Mouse (Mus musculus): ENCODE data around the gene 2210408I21Rik. TPM values are rescaled to one million over a fixed set of nuclear protein-coding genes. Genes with fewer than 3 reads are reported as not detected.
A peak's percentile ranks its signal among the peaks of the same experiment; 100 is the strongest.
"Not testable (repeated sequence)": the region's sequence is repeated elsewhere in the genome, so short reads cannot be mapped to it uniquely, and the experiment has no call there.

The 2210408I21Rik gene
- polyA plus RNA-seq (2016; fragmentation: Nextera tagmentation; extraction: Ambion mirVana), result 10.8 and 11.4 TPM in 2 replicates

DNA sequence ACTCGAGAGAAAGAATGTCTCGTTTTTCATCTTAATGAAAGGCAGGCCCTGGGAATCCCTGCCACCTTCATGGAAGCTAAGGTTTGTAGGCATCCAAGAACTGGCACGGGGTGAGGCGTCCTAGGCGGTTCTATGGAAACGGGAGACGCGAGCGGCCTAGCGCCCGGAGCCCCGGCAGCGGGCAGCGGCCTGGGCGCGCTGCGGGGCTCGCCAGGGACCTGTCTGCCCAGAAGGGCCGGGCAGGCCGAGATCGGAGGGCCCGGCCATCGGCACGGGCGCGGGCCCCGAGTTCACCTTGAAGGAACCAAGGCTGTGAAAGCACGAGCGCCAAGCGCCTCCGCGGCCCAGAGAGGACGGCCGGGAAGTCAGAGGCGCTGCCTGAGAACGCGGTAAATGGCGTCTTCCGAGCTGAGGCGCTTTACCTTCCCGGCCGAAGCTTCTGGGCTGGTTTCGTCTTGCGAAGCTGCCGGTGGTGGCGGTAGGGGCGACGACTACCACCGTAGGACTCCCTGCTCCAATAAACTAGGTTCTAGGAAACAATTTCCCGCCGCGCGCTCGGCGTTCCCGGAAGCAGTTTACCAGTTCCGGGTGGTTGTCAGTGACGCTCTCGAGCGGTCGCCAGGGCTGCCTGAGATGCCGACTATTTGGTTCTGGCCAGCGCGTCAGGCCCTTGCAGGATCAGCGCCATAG lies at the start of gene 2210408I21Rik, which contains the start of gene Slf1:
Gene 2210408I21Rik (plus strand): TSS at position 610 of the 690 bp plus-strand sequence.
Gene Slf1 (minus strand): TSS at position 543 of the 690 bp plus-strand sequence.
- under 1% methylated on average over 65 of the region's 65 CpGs for WGBS
- H3K36me3 ChIP-seq, result no peaks in the 10 kb centered on the region
- H3K9me3 ChIP-seq, result no peaks in the 10 kb centered on the region
- H3K9ac ChIP-seq, result peak within 1 kb of the TSS; percentile 74
- H3K4me1 ChIP-seq, result peaks cover 5% of the 10 kb centered on the region; the same call in 1 of the 2 replicates
- peak within 1 kb of the TSS; percentile 81 for H3K4me3 ChIP-seq
- peak within 1 kb of the TSS; percentile 71 for H3K4me2 ChIP-seq (replicated peaks)
- H3K27ac ChIP-seq, result peak within 1 kb of the TSS; percentile 75
- H3K27me3 ChIP-seq (replicated peaks), result no peaks in the 10 kb centered on the region
- peak; percentile 98 for ATAC-seq (ENCODE audit: low FRiP score, low read depth)

DNA sequence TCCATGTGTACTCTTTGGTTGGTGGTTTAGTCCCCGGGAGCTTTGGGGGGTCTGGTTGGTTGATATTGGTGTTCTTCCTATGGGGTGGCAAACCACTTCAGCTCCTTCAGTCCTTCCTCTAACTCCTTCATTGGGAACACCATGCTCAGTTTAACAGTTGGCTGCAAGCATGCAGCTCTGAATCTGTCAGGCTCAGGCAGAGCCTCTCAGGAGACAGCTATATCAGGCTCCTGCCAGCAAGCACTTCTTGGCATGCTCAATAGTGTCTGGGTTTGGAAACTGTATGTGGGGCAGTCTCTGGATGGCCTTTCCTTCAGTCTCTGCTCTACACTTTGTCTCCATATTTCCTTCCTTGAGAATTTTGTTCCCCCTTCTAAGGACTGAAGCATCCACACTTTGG lies 42.5 kb upstream of the 2210408I21Rik start:
- not testable (repeated sequence) for H3K4me1 ChIP-seq; H3K9ac ChIP-seq; H3K27ac ChIP-seq; H3K4me2 ChIP-seq (replicated peaks); H3K27me3 ChIP-seq (replicated peaks); H3K4me3 ChIP-seq; H3K9me3 ChIP-seq; ATAC-seq (ENCODE audit: low FRiP score, low read depth)
- WGBS, result 100% methylated on average over 1 of the region's 1 CpGs
- peaks cover 13% of the 10 kb centered on the region; the same call in 1 of the 2 replicates for H3K36me3 ChIP-seq

DNA sequence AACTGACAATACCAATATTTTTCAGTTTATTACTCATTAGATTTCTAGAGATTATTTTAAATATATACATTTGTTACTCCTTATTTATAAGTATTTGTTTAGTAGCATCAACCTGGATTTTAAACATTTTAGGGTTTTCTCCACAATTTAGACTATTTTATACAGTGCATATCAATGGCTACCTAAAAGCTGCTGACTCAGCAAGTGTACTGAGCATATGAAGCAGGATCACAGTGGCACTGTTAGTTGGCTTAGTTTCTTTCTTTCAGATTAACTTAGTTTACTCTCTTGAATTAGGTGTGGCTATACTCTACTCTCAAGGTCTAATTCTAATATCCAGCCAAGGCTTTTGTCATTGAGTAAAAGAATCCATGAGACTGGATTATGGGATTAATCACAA lies 27.6 kb upstream of the 2210408I21Rik start:
- ATAC-seq (ENCODE audit: low FRiP score, low read depth), result no peak
- H3K4me1 ChIP-seq, result no peaks in the 10 kb centered on the region
- no peak overlapping the region for H3K27ac ChIP-seq
- no peaks in the 10 kb centered on the region for H3K27me3 ChIP-seq (replicated peaks)
- no peak overlapping the region for H3K4me2 ChIP-seq (replicated peaks)
- no peak overlapping the region for H3K9ac ChIP-seq
- no peak overlapping the region for H3K4me3 ChIP-seq
- H3K9me3 ChIP-seq, result no peaks in the 10 kb centered on the region
- peaks cover 10% of the 10 kb centered on the region for H3K36me3 ChIP-seq

DNA sequence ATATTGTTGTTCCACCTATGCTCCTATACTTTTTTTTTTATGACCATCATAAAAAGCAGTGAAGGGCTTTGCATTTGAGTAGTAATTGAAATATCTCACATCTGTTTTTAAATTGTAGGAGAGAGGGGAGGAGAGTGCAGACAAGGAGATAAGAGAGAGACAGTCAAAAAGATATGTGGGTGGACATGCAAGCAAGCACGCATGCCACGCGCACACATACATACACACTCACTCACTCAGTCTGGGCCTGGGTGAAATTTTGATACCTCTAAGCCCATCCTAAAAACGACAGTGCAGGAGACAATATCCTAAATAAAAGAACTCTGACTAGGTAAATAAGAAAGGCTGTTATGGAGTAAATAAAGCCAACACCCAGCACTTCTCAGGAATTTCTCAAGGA lies 16.6 kb upstream of the 2210408I21Rik start:
- H3K4me2 ChIP-seq (replicated peaks), result no peak overlapping the region
- WGBS, result 94% methylated on average over 4 of the region's 4 CpGs
- H3K27me3 ChIP-seq (replicated peaks), result no peaks in the 10 kb centered on the region
- H3K9me3 ChIP-seq, result no peaks in the 10 kb centered on the region
- H3K4me3 ChIP-seq, result no peak overlapping the region
- no peaks in the 10 kb centered on the region for H3K4me1 ChIP-seq
- H3K9ac ChIP-seq, result no peak overlapping the region
- no peak overlapping the region for H3K27ac ChIP-seq
- no peak for ATAC-seq (ENCODE audit: low FRiP score, low read depth)
- no peaks in the 10 kb centered on the region for H3K36me3 ChIP-seq

DNA sequence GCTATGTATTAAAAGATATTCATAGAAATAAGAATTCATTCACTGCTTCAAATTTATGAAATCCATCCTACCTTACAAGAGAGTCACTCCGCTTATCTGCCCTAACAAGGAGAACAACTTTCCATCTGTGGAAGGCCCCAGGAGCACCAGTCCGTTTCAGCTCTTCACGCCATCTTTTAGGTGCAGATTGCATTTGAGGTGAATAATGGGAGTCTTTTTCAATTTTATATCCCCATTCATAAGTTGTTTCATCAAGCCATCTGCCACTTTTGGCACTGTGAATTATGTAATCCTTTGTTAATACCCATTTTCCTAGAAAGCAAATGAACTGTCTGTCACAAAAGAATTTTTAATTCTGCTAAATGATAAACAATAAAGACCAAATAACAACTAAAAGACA lies 10.2 kb upstream of the 2210408I21Rik start:
- ATAC-seq (ENCODE audit: low FRiP score, low read depth), result no peak
- H3K27me3 ChIP-seq (replicated peaks), result no peaks in the 10 kb centered on the region
- no peak overlapping the region for H3K4me3 ChIP-seq
- no peaks in the 10 kb centered on the region for H3K36me3 ChIP-seq
- H3K9me3 ChIP-seq, result no peaks in the 10 kb centered on the region
- H3K4me2 ChIP-seq (replicated peaks), result no peak overlapping the region
- no peak overlapping the region for H3K27ac ChIP-seq
- 85% methylated on average over 3 of the region's 3 CpGs for WGBS
- no peaks in the 10 kb centered on the region for H3K4me1 ChIP-seq
- H3K9ac ChIP-seq, result no peak overlapping the region

DNA sequence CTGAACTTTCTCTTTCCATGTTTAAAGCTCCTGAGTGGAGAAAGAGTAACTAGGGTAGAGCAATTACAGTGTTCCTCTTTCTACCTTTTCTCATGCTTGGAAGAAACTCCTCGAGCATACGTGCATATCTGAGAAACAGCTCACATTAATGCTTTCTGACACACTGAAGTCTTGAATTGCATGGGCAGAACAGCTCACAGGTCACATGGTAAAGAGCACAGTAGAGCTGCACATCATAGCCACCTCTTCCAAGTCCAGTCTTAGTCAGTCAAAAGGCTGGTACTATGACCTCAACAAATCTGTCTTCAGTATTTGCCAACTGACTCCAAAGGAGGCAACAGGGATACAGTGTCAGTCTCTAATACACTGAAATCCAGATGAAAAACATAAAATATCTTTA lies 7.1 kb upstream of the 2210408I21Rik start:
- WGBS, result 92% methylated on average over 2 of the region's 2 CpGs
- Histone ChIP-seq H3K27ac (no peak overlapping the region), H3K4me3 (no peak overlapping the region), H3K27me3 (replicated peaks) (no peaks in the 10 kb centered on the region), H3K36me3 (no peaks in the 10 kb centered on the region), H3K9ac (no peak overlapping the region), H3K4me1 (no peaks in the 10 kb centered on the region), H3K4me2 (replicated peaks) (no peak overlapping the region), H3K9me3 (no peaks in the 10 kb centered on the region)
- no peak for ATAC-seq (ENCODE audit: low FRiP score, low read depth)

DNA sequence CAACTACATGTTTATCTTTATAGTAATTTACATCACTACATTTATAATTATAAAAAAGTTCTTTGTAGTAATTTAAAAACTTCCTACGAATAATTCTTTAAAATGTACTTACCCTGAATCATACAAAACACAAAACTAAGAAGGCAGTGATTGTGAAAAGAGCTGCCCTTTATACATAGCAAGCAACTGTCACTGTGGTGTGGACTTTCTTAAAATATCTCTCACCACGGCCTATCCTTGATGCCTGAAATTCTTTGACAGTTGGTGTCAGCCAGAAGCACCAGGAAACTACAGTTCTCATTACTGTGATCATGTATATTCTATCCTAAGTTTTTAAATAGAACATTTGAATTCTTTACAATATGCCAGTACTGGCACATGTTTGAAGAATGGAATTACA lies 4.2 kb upstream of the 2210408I21Rik start:
- Histone ChIP-seq H3K4me3 (no peak overlapping the region), H3K9me3 (no peaks in the 10 kb centered on the region), H3K9ac (no peak overlapping the region), H3K4me1 (peaks cover 1% of the 10 kb centered on the region; the same call in 1 of the 2 replicates), H3K4me2 (replicated peaks) (no peak overlapping the region), H3K27me3 (replicated peaks) (no peaks in the 10 kb centered on the region), H3K36me3 (no peaks in the 10 kb centered on the region), H3K27ac (no peak overlapping the region)
- 88% methylated on average over 2 of the region's 2 CpGs for WGBS
- ATAC-seq (ENCODE audit: low FRiP score, low read depth), result no peak

DNA sequence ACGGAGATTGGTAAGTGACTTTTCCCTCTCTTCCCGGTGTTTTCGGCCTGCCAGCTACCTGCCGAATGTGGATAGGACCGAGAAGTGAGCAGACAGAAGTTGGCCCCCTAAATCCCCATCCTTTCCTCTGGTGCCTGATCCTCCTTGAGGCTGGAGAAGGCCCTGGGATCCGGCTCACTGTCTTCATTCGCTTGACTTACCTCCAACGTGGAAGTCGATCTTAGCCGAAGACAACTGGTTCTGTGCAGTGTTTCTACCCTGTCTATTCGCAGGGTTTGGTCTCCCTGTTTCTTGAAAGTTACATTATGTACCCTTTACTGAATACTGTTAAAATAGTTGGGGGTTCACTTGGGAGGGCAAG lies 261 bp downstream of the 2210408I21Rik start:
- H3K9ac ChIP-seq, result peak overlapping the region; percentile 74
- H3K27ac ChIP-seq, result no peak overlapping the region
- no peaks in the 10 kb centered on the region for H3K27me3 ChIP-seq (replicated peaks)
- ATAC-seq (ENCODE audit: low FRiP score, low read depth), result peak; percentile 76
- no peaks in the 10 kb centered on the region for H3K9me3 ChIP-seq
- under 1% methylated on average over 11 of the region's 11 CpGs for WGBS
- H3K36me3 ChIP-seq, result no peaks in the 10 kb centered on the region
- H3K4me1 ChIP-seq, result peaks cover 5% of the 10 kb centered on the region; the same call in 1 of the 2 replicates
- H3K4me3 ChIP-seq, result peak overlapping the region; percentile 81
- H3K4me2 ChIP-seq (replicated peaks), result peak overlapping the region; percentile 71

DNA sequence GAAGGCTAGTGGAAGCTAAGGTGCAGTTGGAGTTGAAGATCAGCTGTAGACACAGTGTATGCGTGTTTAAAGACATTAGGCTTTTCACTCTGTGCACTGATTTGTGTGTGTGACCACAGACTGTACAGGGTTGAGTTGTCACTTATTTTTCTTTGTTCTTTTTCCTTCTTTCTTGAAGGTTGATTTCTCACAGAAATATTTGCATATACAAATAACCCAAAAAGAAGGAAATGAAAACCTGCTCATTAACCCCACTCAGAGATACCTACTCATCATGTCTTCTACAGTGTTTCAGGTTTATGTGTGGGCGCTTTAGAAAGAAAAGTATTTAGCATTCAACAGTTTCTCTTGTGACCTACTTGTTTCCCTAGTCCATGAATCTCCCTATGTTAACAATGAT lies 5.5 kb downstream of the 2210408I21Rik start:
- no peak overlapping the region for H3K4me3 ChIP-seq
- H3K9ac ChIP-seq, result no peak overlapping the region
- H3K36me3 ChIP-seq, result no peaks in the 10 kb centered on the region
- H3K4me1 ChIP-seq, result peaks cover 5% of the 10 kb centered on the region; the same call in 1 of the 2 replicates
- no peaks in the 10 kb centered on the region for H3K9me3 ChIP-seq
- no peak overlapping the region for H3K27ac ChIP-seq
- 92% methylated on average over 2 of the region's 2 CpGs for WGBS
- H3K27me3 ChIP-seq (replicated peaks), result no peaks in the 10 kb centered on the region
- no peak overlapping the region for H3K4me2 ChIP-seq (replicated peaks)
- no peak for ATAC-seq (ENCODE audit: low FRiP score, low read depth)

DNA sequence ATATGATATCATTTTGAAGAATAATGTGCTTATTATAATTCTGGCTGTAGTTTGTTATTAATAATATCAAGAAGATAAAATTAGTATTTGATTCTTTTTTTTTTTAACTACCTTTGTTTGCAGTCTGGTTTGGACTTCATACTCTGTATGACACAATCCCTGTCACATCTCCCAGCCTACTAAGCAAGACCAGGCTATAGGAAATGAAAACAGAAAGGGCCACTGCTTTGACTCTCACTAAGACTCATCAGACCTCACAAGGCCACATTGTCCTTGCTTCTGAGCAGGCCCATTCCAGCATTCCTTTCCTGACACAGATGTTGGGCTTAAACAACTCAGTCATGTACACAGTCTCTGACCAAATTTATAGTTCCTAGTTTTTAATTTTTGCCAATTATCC lies 42.6 kb downstream of the 2210408I21Rik start:
- no peak for ATAC-seq (ENCODE audit: low FRiP score, low read depth)
- Histone ChIP-seq H3K9ac (no peak overlapping the region), H3K27me3 (replicated peaks) (no peaks in the 10 kb centered on the region), H3K4me1 (no peaks in the 10 kb centered on the region), H3K27ac (no peak overlapping the region), H3K4me2 (replicated peaks) (no peak overlapping the region), H3K36me3 (no peaks in the 10 kb centered on the region), H3K4me3 (no peak overlapping the region), H3K9me3 (no peaks in the 10 kb centered on the region)

DNA sequence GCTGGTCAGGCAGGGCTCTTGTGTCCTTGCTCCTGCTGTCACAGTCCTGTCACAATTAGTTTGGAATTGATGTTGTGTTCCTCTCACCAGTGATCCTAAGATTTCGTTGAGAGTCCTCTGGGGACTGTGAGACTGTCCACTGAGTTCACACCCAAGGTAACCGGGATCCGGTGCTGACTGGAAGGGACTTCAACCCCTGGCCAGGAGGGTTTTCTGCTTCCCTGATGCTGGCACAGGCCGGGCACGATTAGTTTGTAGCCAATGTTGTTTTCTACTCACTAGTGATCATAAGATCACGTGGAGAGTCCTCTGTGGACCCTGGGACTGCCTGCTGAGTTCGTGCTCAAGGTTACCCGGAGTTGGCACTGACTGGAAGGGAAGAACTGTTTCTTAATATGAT lies 55.3 kb downstream of the 2210408I21Rik start:
- no peak for ATAC-seq (ENCODE audit: low FRiP score, low read depth)
- WGBS, result 94% methylated on average over 8 of the region's 8 CpGs

DNA sequence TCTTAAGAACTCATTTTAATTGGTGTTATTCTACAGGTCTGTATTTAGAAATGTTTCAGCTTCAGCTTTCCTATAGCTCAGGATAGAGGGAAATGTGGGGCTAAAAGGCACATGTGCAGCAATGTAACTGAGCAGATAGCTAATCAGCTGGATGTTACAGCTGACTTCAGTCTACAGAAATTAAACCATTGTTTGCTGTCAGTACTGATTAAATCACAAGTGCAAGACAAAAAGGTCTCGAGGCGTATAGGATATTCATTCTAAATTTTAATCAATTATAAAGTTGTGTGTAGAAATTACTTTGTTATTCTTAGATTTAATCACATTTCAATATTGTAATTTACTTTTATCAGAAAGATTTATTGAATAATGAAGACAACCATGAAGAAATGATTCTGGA lies 56.9 kb downstream of the 2210408I21Rik start:
- H3K4me1 ChIP-seq, result no peaks in the 10 kb centered on the region
- no peaks in the 10 kb centered on the region for H3K9me3 ChIP-seq
- H3K36me3 ChIP-seq, result no peaks in the 10 kb centered on the region
- 83% methylated on average over 2 of the region's 2 CpGs for WGBS
- H3K4me3 ChIP-seq, result no peak overlapping the region
- no peaks in the 10 kb centered on the region for H3K27me3 ChIP-seq (replicated peaks)
- no peak for ATAC-seq (ENCODE audit: low FRiP score, low read depth)
- H3K27ac ChIP-seq, result no peak overlapping the region
- H3K4me2 ChIP-seq (replicated peaks), result no peak overlapping the region
- no peak overlapping the region for H3K9ac ChIP-seq

More for the DNA sequence above, 55.3 kb downstream of the 2210408I21Rik start:
- Histone ChIP-seq H3K27ac (no peak overlapping the region), H3K4me3 (no peak overlapping the region), H3K4me1 (no peaks in the 10 kb centered on the region), H3K27me3 (replicated peaks) (no peaks in the 10 kb centered on the region), H3K9ac (no peak overlapping the region), H3K36me3 (no peaks in the 10 kb centered on the region), H3K4me2 (replicated peaks) (no peak overlapping the region), H3K9me3 (no peaks in the 10 kb centered on the region)

DNA sequence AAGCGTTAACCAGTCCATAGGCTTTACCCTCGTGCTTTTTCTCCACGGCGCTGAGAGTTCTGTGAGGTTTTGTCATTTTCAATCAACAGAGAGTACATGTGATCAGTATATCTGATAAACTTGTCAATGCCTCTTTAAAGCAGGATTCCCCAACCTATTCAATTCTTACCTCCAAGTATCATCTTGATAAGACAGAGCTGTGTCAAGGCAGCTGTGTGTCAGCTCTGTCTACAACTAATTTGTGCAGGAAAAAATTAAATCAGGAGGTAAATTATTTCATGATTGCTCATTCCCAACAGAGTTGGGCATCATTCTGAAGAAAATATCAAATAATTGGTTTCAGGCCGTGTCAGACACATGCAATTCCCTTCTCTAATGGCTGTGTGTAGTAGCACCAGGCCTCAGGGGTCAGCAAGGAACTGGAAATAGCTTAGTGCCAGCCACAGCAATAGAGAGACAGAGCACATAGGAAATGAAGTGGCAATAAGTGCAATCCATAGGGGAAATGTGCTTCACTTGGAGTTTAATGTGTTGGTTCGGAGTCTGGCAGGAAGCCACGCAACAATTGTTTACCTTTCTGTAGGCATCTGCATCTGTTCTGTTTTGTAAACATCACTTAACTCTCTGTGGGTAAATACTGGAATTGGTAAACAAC lies 73.6 kb downstream of the 2210408I21Rik start:
- H3K27me3 ChIP-seq (replicated peaks), result no peaks in the 10 kb centered on the region
- no peak for ATAC-seq (ENCODE audit: low FRiP score, low read depth)
- H3K27ac ChIP-seq, result no peak overlapping the region
- 77% methylated on average over 7 of the region's 7 CpGs for WGBS
- H3K4me3 ChIP-seq, result no peak overlapping the region
- no peaks in the 10 kb centered on the region for H3K36me3 ChIP-seq
- no peaks in the 10 kb centered on the region for H3K4me1 ChIP-seq
- no peak overlapping the region for H3K9ac ChIP-seq
- no peak overlapping the region for H3K4me2 ChIP-seq (replicated peaks)
- no peaks in the 10 kb centered on the region for H3K9me3 ChIP-seq

Data from neural tube, embryonic 12.5 days (tissue).